Mouse (Mus musculus) heart, embryonic 11.5 days (tissue): ENCODE data around the gene Zbtb20. TPM values are rescaled to one million over a fixed set of nuclear protein-coding genes. Genes with fewer than 3 reads are reported as not detected.

Experiments
- ATAC-seq: fragments of 200-750 bp; cut with Nextera tagmentation; replicated peaks from 2 replicates; pipeline ENCODE4 v1.8.0; 2017; ENCODE audit warnings: moderate library complexity; ENCODE audit not compliant: insufficient number of reproducible peaks, low FRiP score, low TSS enrichment
- H3K27ac ChIP-seq: fragments of 300-500 bp; sonication (generic); 2 replicates; pipeline ENCODE4 v1.5.1; 2014; ENCODE audit warnings: mild to moderate bottlenecking, low read depth, low read length
- H3K27me3 ChIP-seq: fragments of 300-500 bp; sonication (generic); 2 replicates; pipeline ENCODE4 v1.6.1; 2014; ENCODE audit warnings: mild to moderate bottlenecking, low read length, mixed read lengths; ENCODE audit not compliant: control insufficient read depth, insufficient read depth
- H3K36me3 ChIP-seq: fragments of 300-500 bp; sonication (generic); 2 replicates; pipeline ENCODE4 v1.6.1; 2014; ENCODE audit warnings: mild to moderate bottlenecking, low read length, moderate library complexity, mixed read lengths; ENCODE audit not compliant: control insufficient read depth, insufficient read depth
- H3K4me1 ChIP-seq: fragments of 300-500 bp; sonication (generic); 2 replicates; pipeline ENCODE4 v1.6.1; 2014; ENCODE audit warnings: low read length; ENCODE audit not compliant: control insufficient read depth, insufficient read depth
- H3K4me2 ChIP-seq: fragments of 300-500 bp; sonication (generic); 2 replicates; pipeline ENCODE4 v1.6.1; 2014; ENCODE audit warnings: mild to moderate bottlenecking, moderate library complexity
- H3K4me3 ChIP-seq: fragments of 300-500 bp; sonication (generic); 2 replicates; pipeline ENCODE4 v1.5.1; 2014; ENCODE audit warnings: low read depth, low read length
- H3K9ac ChIP-seq: fragments of 300-500 bp; sonication (generic); 2 replicates; pipeline ENCODE4 v1.6.1; 2014; ENCODE audit warnings: mild to moderate bottlenecking, low read depth, low read length, moderate library complexity
- H3K9me3 ChIP-seq: fragments of 300-500 bp; sonication (generic); replicated peaks from 2 replicates; pipeline ENCODE4 v1.6.1; 2016; ENCODE audit warnings: low read length; ENCODE audit not compliant: control insufficient read depth
- WGBS: fragments of 180-500 bp; shearing (Covaris S2); extraction: QIAGEN DNeasy Blood & Tissue Kit; methylation state at CpG from one replicate; pipeline ENCODE4 v1.1.7; 2014; ENCODE audit not compliant: insufficient replicate concordance; 5-methylcytosine and 5-hydroxymethylcytosine counted together
- polyA plus RNA-seq: library from polyadenylated mRNA; unstranded; fragments of >200 nt; fragmentation: Nextera tagmentation; extraction: Ambion mirVana; gene quantifications from 2 replicates; pipeline ENCODE4 v1.2.1, GENCODE M21; 2014

The Zbtb20 gene
- polyA plus RNA-seq, 1 experiment from 2014 or later, result 39.0 TPM

DNA sequence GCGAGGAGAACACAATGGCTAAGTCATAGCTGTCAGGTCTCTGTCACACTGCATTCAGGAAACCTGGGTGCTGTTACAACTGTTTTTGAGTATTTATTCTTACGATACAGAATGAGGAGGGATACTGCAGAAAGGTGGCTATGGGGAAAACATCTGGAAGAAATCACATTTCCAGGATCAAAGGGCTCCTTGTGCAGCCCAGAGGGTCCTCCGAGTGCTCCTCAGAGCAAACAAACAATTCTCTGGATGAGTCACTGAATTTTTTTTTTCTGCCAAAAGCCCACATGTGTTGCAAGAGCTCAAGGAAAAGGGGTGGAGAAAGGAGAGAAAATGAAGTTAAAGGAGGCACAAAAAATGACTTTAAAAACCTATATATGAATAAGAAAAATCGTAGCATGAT is 345.6 kb downstream of the Zbtb20 start:
- WGBS, result 50% methylated on average over 4 of the region's 4 CpGs
- H3K9me3 ChIP-seq, result no peaks in the 10 kb centered on the region
- no peak overlapping the region for H3K9ac ChIP-seq
- no peak overlapping the region for H3K4me2 ChIP-seq
- no peak for ATAC-seq
- no peaks in the 10 kb centered on the region for H3K36me3 ChIP-seq
- H3K27me3 ChIP-seq, result no peaks in the 10 kb centered on the region
- H3K27ac ChIP-seq, result no peak overlapping the region
- no peak overlapping the region for H3K4me3 ChIP-seq
- H3K4me1 ChIP-seq, result no peaks in the 10 kb centered on the region

DNA sequence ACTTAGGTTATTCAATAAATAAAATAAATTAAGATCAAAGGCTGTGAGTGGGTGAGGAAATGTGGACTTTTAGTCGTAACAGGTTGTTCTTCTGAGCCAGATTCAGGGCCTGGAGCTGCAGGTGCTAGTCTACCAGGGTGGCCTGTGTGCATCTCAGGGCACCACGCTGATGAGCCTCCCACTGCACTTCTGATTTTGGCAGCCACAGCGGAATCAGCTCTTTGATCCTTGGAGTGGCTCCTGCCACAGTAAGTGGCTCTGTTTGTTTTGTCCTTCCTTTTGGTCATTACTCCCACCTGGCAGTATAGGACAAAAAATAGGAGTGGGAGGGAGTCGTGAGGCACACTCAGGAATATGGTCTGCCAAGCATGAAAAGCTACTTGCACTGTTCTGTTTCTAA is 354.6 kb downstream of the Zbtb20 start:
- WGBS, result 66% methylated on average over 4 of the region's 4 CpGs
- no peak for ATAC-seq
- no peak overlapping the region for H3K4me3 ChIP-seq
- H3K4me1 ChIP-seq, result no peaks in the 10 kb centered on the region
- no peak overlapping the region for H3K27ac ChIP-seq
- no peaks in the 10 kb centered on the region for H3K27me3 ChIP-seq
- H3K9ac ChIP-seq, result no peak overlapping the region
- H3K36me3 ChIP-seq, result no peaks in the 10 kb centered on the region
- H3K4me2 ChIP-seq, result no peak overlapping the region
- H3K9me3 ChIP-seq, result no peaks in the 10 kb centered on the region

DNA sequence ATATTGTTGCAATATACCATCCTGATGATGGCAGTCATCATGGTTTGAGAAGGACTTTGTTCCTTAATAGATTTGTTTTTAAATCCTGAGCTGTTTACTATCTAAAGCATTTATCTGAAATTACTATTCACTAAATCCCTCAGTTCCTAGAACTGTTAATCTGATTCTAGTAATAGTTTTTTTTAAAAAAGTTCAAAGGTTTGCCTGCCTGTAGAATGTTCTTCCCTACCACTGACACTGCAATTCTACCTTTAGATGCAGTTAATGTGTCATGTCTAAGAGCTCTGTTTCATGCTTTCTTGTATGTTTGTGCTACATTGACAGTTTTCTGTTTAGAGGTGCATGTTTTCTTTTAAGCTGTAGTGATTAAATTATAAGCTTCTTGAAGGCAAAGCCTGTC is 358.6 kb downstream of the Zbtb20 start:
- no peak for ATAC-seq
- no peak overlapping the region for H3K27ac ChIP-seq
- no peak overlapping the region for H3K9ac ChIP-seq
- H3K4me3 ChIP-seq, result no peak overlapping the region
- no peaks in the 10 kb centered on the region for H3K9me3 ChIP-seq
- H3K4me1 ChIP-seq, result no peaks in the 10 kb centered on the region
- H3K4me2 ChIP-seq, result no peak overlapping the region
- no peaks in the 10 kb centered on the region for H3K36me3 ChIP-seq
- no peaks in the 10 kb centered on the region for H3K27me3 ChIP-seq

DNA sequence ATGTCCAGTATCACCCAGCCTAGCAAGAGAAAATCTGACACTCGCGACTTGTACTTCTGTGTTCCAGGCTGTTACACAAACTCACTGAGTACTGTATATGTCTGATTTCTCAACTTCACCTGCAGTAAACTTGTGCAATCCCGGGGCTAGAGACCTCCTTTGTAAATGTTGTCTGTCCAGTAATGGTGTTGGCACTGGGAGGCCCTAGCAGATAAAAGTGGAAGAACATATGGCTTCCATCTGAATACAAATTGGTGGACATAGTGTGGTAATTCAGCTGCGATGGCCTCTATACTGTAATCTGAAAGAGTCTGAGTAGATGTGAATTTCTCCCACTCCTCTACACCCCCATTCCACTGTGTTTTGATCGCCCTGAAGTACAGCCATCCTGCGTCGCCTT is 359.6 kb downstream of the Zbtb20 start:
- no peak overlapping the region for H3K9ac ChIP-seq
- no peak overlapping the region for H3K27ac ChIP-seq
- no peak overlapping the region for H3K4me3 ChIP-seq
- H3K4me2 ChIP-seq, result no peak overlapping the region
- ATAC-seq, result no peak
- no peaks in the 10 kb centered on the region for H3K9me3 ChIP-seq
- 71% methylated on average over 7 of the region's 7 CpGs for WGBS
- H3K4me1 ChIP-seq, result no peaks in the 10 kb centered on the region
- H3K27me3 ChIP-seq, result no peaks in the 10 kb centered on the region
- H3K36me3 ChIP-seq, result no peaks in the 10 kb centered on the region

DNA sequence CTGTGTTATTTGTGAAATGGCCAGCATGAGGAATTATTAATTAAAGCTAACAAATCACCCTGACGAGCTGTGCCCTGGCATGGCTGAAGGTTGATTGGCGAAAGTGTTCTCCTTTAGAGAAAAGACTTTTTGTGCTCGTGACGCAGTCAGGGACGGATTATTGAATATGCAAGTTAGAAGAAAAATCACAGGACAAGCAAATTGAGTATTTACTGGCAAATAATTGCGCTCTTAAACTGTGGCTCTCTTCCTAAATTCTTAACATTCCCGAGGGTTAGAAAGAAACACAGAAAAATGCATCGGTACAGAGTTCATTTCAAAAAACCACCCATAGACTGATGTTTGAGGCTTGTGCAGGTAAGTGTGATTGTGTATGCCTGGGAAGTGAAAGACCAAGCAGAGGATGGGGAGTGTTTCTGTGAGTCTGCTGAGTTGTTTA is 360.1 kb downstream of the Zbtb20 start:
- Histone ChIP-seq H3K4me1 (no peaks in the 10 kb centered on the region), H3K27ac (no peak overlapping the region), H3K36me3 (no peaks in the 10 kb centered on the region), H3K9me3 (no peaks in the 10 kb centered on the region), H3K9ac (no peak overlapping the region), H3K4me2 (no peak overlapping the region), H3K27me3 (no peaks in the 10 kb centered on the region), H3K4me3 (no peak overlapping the region)
- 70% methylated on average over 8 of the region's 8 CpGs for WGBS
- ATAC-seq, result no peak

DNA sequence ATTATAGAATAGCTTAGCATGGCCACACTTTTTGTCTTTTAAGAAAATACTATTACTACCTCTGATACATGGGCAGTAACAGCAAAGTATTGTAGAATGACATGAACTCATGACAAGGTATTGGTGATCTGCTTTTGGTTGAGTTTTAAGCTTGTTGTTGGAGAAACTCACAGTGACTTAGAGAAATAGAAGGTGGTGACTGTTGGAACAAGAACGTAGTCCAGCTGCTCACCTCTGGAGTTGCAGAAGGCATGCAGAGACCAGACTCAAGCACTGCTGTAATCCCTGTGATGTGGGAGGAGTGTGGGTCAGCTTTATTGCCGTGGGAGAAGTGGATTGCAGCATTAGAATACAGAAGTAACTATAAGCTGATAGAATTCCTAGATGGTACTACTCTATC is 361.9 kb downstream of the Zbtb20 start:
- H3K4me3 ChIP-seq, result no peak overlapping the region
- no peaks in the 10 kb centered on the region for H3K9me3 ChIP-seq
- H3K36me3 ChIP-seq, result no peaks in the 10 kb centered on the region
- no peak overlapping the region for H3K4me2 ChIP-seq
- no peak overlapping the region for H3K27ac ChIP-seq
- no peak overlapping the region for H3K9ac ChIP-seq
- no peaks in the 10 kb centered on the region for H3K27me3 ChIP-seq
- WGBS, result 67% methylated on average over 2 of the region's 2 CpGs
- H3K4me1 ChIP-seq, result no peaks in the 10 kb centered on the region
- no peak for ATAC-seq

DNA sequence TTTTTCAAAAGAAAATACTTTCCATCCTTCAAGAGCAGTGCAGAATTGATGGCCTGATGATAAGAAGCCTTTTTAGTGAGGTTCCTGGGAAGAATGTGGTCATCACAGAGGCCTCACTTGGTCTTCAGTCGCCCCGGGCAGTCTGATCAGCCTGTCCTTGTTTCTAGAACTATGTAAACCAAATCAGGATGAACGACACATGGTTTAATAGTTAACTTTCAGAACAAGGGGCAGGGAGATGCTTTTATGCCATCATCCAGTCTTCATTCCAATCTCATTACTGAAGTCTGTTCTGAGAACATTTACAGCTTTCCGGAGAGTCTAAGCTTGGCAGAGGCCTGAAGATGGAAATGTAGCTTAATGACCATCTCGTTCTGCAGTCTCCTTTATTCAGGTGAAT is 371.3 kb downstream of the Zbtb20 start:
- no peak overlapping the region for H3K4me3 ChIP-seq
- no peak for ATAC-seq
- H3K36me3 ChIP-seq, result no peaks in the 10 kb centered on the region
- WGBS, result 78% methylated on average over 5 of the region's 5 CpGs
- no peaks in the 10 kb centered on the region for H3K4me1 ChIP-seq
- no peak overlapping the region for H3K4me2 ChIP-seq
- no peak overlapping the region for H3K27ac ChIP-seq
- H3K9me3 ChIP-seq, result no peaks in the 10 kb centered on the region
- H3K27me3 ChIP-seq, result no peaks in the 10 kb centered on the region
- H3K9ac ChIP-seq, result no peak overlapping the region

DNA sequence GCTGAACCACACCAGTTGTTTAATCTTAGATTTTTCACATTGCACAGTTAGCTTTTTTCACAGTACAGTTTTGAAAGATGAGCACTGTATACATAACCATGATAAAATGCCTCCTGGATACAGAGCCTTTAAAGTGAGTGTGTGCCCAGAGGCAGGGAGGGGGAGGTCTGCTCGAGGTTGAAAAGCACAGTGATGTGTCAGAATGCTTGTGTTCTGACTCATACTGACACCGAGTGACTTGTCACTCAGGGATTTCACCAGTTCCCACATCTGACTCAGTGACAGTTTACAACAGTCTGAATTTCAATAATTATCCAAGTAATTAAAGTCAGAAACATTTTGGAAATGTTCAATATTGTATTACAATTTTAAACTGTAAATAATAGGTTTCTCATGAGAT is 377.4 kb downstream of the Zbtb20 start:
- Histone ChIP-seq H3K4me1 (no peaks in the 10 kb centered on the region), H3K27ac (no peak overlapping the region), H3K36me3 (no peaks in the 10 kb centered on the region), H3K4me2 (no peak overlapping the region), H3K9ac (no peak overlapping the region), H3K4me3 (no peak overlapping the region), H3K27me3 (no peaks in the 10 kb centered on the region), H3K9me3 (no peaks in the 10 kb centered on the region)
- 7% methylated on average over 2 of the region's 2 CpGs for WGBS
- no peak for ATAC-seq

DNA sequence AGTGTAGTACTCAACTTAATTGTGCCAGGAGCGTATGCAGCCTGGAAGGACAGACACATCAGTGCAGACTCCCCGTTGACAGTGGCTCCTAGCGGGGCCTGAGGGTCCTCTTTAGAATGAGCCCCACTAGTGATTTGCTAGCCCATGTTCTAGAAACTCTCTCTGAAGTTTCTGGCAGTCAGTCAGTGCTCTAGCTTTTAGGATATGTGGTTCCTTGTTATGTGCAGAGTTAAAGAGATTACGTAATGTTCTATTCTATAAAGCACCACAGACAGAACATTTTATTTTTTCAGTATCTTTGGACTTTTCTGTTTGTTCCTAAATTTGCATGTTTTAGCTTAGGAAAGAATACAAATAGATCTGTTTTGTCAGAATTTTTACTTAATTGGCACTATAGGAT is 378.1 kb downstream of the Zbtb20 start:
- H3K9ac ChIP-seq, result no peak overlapping the region
- no peak for ATAC-seq

More for the DNA sequence above, 378.1 kb downstream of the Zbtb20 start:
- H3K9me3 ChIP-seq, result no peaks in the 10 kb centered on the region
- no peaks in the 10 kb centered on the region for H3K4me1 ChIP-seq
- H3K4me3 ChIP-seq, result no peak overlapping the region
- WGBS, result 78% methylated on average over 4 of the region's 4 CpGs
- H3K36me3 ChIP-seq, result no peaks in the 10 kb centered on the region
- H3K27ac ChIP-seq, result no peak overlapping the region
- H3K4me2 ChIP-seq, result no peak overlapping the region
- H3K27me3 ChIP-seq, result no peaks in the 10 kb centered on the region
